In genomic region chr10:72616153-72616552, GRCm38 (mm10) we compare ENCODE assay signal across 25 mouse cellular contexts. TPM values are rescaled to one million over a fixed set of nuclear protein-coding genes. Genes with fewer than 3 reads are reported as not detected.
DNase-seq lines count a peak whose midpoint lies in the region; ATAC-seq and TF ChIP-seq lines count a peak whose summit lies in the region.
"Had no signal": no experiment of that assay in that cellular context is flagged by ENCODE, and none has a peak within 500 bp of the region (broad histone marks: within the 10 kb centered on the region; RNA-seq: fewer than 3 reads in every experiment).

No protein-coding gene starts in this region.

- no peak for TF ChIP-seq CTCF in liver, postnatal 0 days (IDR thresholded peaks at IDR 0.05; ENCODE audit: low read depth)

- DNase-seq in limb, embryonic 11.5 days (ENCODE audit: low spot score): peak; percentile 26
- DNase-seq in limb, embryonic 10.5 days (ENCODE audit: low spot score): no peak
- DNase-seq in liver, postnatal 0 days: peak; percentile 32
- no peak for DNase-seq in liver, embryonic 11.5 days (ENCODE audit: low spot score)
- DNase-seq in gastrocnemius, postnatal 25 days: no peak
- DNase-seq: adrenal gland, adult 8-10 months; adrenal gland, postnatal 14 days; adrenal gland, postnatal 36 days; B cell, adult 2 months; cerebellum, adult 11-12 months; cerebellum, adult 2 months; cerebellum, adult 9-10 months; cerebellum, postnatal 10 days; cerebellum, postnatal 25 days had no signal

- peak; percentile 58; the same call in 1 of the 2 replicates for ATAC-seq in limb, embryonic 11.5 days (ENCODE audit: insufficient number of reproducible peaks, low FRiP score, low TSS enrichment, low read depth)
- peak; percentile 62; the same call in 1 of the 2 replicates for ATAC-seq in liver, postnatal 0 days
- no peak for ATAC-seq in liver, embryonic 11.5 days (replicated peaks; ENCODE audit: low FRiP score)
- ATAC-seq: activated CD4-positive, CD25-positive, alpha-beta regulatory T cell, adult 4 months; CD4-positive, CD25-positive, alpha-beta regulatory T cell, adult 4 months; forebrain, embryonic 14.5 days; forebrain, embryonic 16.5 days; Patski had no signal

- H3K9me3 ChIP-seq in limb, embryonic 11.5 days (ENCODE audit: control insufficient read depth, low read length): no peaks in the 10 kb centered on the region
- H3K9me3 ChIP-seq in limb, embryonic 10.5 days (replicated peaks): no peaks in the 10 kb centered on the region
- no peaks in the 10 kb centered on the region for H3K9me3 ChIP-seq in liver, postnatal 0 days (ENCODE audit: low read length)
- H3K9me3 ChIP-seq in liver, embryonic 11.5 days (ENCODE audit: control insufficient read depth, low read length): no peaks in the 10 kb centered on the region
- H3K9me3 ChIP-seq: embryonic facial prominence, embryonic 10.5 days; embryonic facial prominence, embryonic 12.5 days; forebrain, embryonic 10.5 days; forebrain, embryonic 12.5 days; G1E had no signal

- WGBS in limb, embryonic 11.5 days: 19% methylated on average over 2 of the region's 2 CpGs
- WGBS in limb, embryonic 10.5 days: 57% methylated on average over 2 of the region's 2 CpGs
- 74% methylated on average over 2 of the region's 2 CpGs for WGBS in liver, postnatal 0 days (ENCODE audit: insufficient replicate concordance)
- 77% methylated on average over 2 of the region's 2 CpGs for WGBS in liver, embryonic 11.5 days

- TF ChIP-seq EP300 in liver, postnatal 0 days (IDR thresholded peaks at IDR 0.05; ENCODE audit: low read depth): no peak

- no peak overlapping the region for H3K4me2 ChIP-seq in limb, embryonic 11.5 days (ENCODE audit: low read depth, severe bottlenecking)
- no peak overlapping the region for H3K4me2 ChIP-seq in liver, postnatal 0 days (ENCODE audit: low read depth, low read length)
- no peak overlapping the region for H3K4me2 ChIP-seq in liver, embryonic 11.5 days
- H3K4me2 ChIP-seq: embryonic facial prominence, embryonic 12.5 days; forebrain, embryonic 12.5 days had no signal

- no peaks in the 10 kb centered on the region for H3K36me3 ChIP-seq in limb, embryonic 11.5 days (ENCODE audit: control insufficient read depth, insufficient read depth, low read length)
- H3K36me3 ChIP-seq in limb, embryonic 10.5 days: no peaks in the 10 kb centered on the region
- no peaks in the 10 kb centered on the region for H3K36me3 ChIP-seq in liver, postnatal 0 days (replicated peaks; ENCODE audit: insufficient read depth, low read length)
- H3K36me3 ChIP-seq in liver, embryonic 11.5 days (ENCODE audit: control insufficient read depth, insufficient read depth, low read length): no peaks in the 10 kb centered on the region
- H3K36me3 ChIP-seq: embryonic facial prominence, embryonic 10.5 days; embryonic facial prominence, embryonic 12.5 days; forebrain, embryonic 10.5 days; forebrain, embryonic 12.5 days; G1E had no signal

- H3K27me3 ChIP-seq in limb, embryonic 11.5 days (ENCODE audit: control insufficient read depth, insufficient read depth, low read length): no peaks in the 10 kb centered on the region
- H3K27me3 ChIP-seq in limb, embryonic 10.5 days (ENCODE audit: low read depth, poor library complexity, severe bottlenecking): no peaks in the 10 kb centered on the region
- H3K27me3 ChIP-seq in liver, postnatal 0 days (ENCODE audit: insufficient read depth, low read length): no peaks in the 10 kb centered on the region
- no peaks in the 10 kb centered on the region for H3K27me3 ChIP-seq in liver, embryonic 11.5 days (replicated peaks; ENCODE audit: control insufficient read depth, insufficient read depth, low read length)
- H3K27me3 ChIP-seq: CH12.LX; embryonic facial prominence, embryonic 12.5 days; forebrain, embryonic 12.5 days; Patski had no signal

- no peak overlapping the region for H3K4me3 ChIP-seq in limb, embryonic 11.5 days (ENCODE audit: low read depth, low read length)
- H3K4me3 ChIP-seq in limb, embryonic 10.5 days: no peak overlapping the region
- no peak overlapping the region for H3K4me3 ChIP-seq in liver, postnatal 0 days (ENCODE audit: low read depth, low read length)
- H3K4me3 ChIP-seq in liver, embryonic 11.5 days (ENCODE audit: low read depth, low read length): no peak overlapping the region
- H3K4me3 ChIP-seq: embryonic facial prominence, embryonic 10.5 days; embryonic facial prominence, embryonic 12.5 days; forebrain, embryonic 10.5 days; forebrain, embryonic 12.5 days had no signal

- H3K9ac ChIP-seq in limb, embryonic 11.5 days (ENCODE audit: low read length): no peak overlapping the region
- no peak overlapping the region for H3K9ac ChIP-seq in liver, postnatal 0 days (replicated peaks)
- H3K9ac ChIP-seq in liver, embryonic 11.5 days (ENCODE audit: low read depth, low read length): no peak overlapping the region
- H3K9ac ChIP-seq: embryonic facial prominence, embryonic 12.5 days; forebrain, embryonic 12.5 days had no signal

- H3K4me1 ChIP-seq in limb, embryonic 11.5 days (ENCODE audit: control insufficient read depth, insufficient read depth, low read length): 0 out of 2 replicates have a peak, but pooled peaks cover 2% of the 10 kb centered on the region
- peaks cover 5% of the 10 kb centered on the region; the same call in 1 of the 2 replicates for H3K4me1 ChIP-seq in limb, embryonic 10.5 days
- no peaks in the 10 kb centered on the region for H3K4me1 ChIP-seq in liver, postnatal 0 days (ENCODE audit: insufficient read depth)
- H3K4me1 ChIP-seq in liver, embryonic 11.5 days (replicated peaks; ENCODE audit: control insufficient read depth, insufficient read depth, low read length): no peaks in the 10 kb centered on the region
- H3K4me1 ChIP-seq: embryonic facial prominence, embryonic 10.5 days; embryonic facial prominence, embryonic 12.5 days; forebrain, embryonic 10.5 days; forebrain, embryonic 12.5 days had no signal

- no peak overlapping the region for H3K27ac ChIP-seq in limb, embryonic 11.5 days (replicated peaks; ENCODE audit: low read depth, low read length)
- no peak overlapping the region for H3K27ac ChIP-seq in limb, embryonic 10.5 days
- no peak overlapping the region for H3K27ac ChIP-seq in liver, postnatal 0 days (ENCODE audit: low read depth)
- no peak overlapping the region for H3K27ac ChIP-seq in liver, embryonic 11.5 days (ENCODE audit: low read depth, low read length)
- H3K27ac ChIP-seq: embryonic facial prominence, embryonic 10.5 days; embryonic facial prominence, embryonic 12.5 days; forebrain, embryonic 10.5 days; forebrain, embryonic 12.5 days had no signal

RNA-seq across cellular contexts. Expression of gene Zwint, which starts 38.5 kb away (rescaled TPM):
- polyA plus RNA-seq in limb, embryonic 11.5 days (2014; fragmentation: Nextera tagmentation; extraction: Ambion mirVana): 354 and 368 TPM in 2 replicates
- polyA plus RNA-seq in limb, embryonic 10.5 days (2016; fragmentation: Nextera tagmentation; extraction: Ambion mirVana): 340 and 341 TPM in 2 replicates
- polyA plus RNA-seq in liver, postnatal 0 days (2015; fragmentation: Nextera tagmentation; extraction: Ambion mirVana): 134 and 140 TPM in 2 replicates
- 292 and 308 TPM in 2 replicates for polyA plus RNA-seq in liver, embryonic 11.5 days (2014; fragmentation: Nextera tagmentation; extraction: Ambion mirVana)
- 10 to 100 TPM; 25.2 to 31.5 TPM for total RNA-seq in gastrocnemius, postnatal 25 days (2021)

Comparison
In these comparisons a context has a peak if more than half of its experiments do, and no peak if none do; other contexts are left out.
1. DNase-seq: peak in limb, embryonic 11.5 days (single experiment) and liver, postnatal 0 days (single experiment); none in limb, embryonic 10.5 days (single experiment), liver, embryonic 11.5 days (single experiment) and gastrocnemius, postnatal 25 days (single experiment).